Mouse (Mus musculus): ENCODE results near the gene Hnrnpc. TPM values are rescaled to one million over a fixed set of nuclear protein-coding genes. Genes with fewer than 3 reads are reported as not detected.

The Hnrnpc gene
- polyA plus RNA-seq, 1 experiment from 2014 or later, result 528 TPM

Other genes with a start within 250 kb of the Hnrnpc start
- gene Mettl17, start 219.2 kb downstream of the Hnrnpc start, polyA plus RNA-seq (2015; fragmentation: Nextera tagmentation; extraction: Ambion mirVana), result 49.7 and 57.7 TPM in 2 replicates
- gene Slc39a2, start 211.1 kb downstream of the Hnrnpc start, polyA plus RNA-seq (2015; fragmentation: Nextera tagmentation; extraction: Ambion mirVana), result 0.89 and 0.98 TPM in 2 replicates
- 125 and 143 TPM in 2 replicates for gene Ndrg2, start 189.9 kb downstream of the Hnrnpc start, polyA plus RNA-seq (2015; fragmentation: Nextera tagmentation; extraction: Ambion mirVana)
- not detected in 2 replicates for gene Tppp2, start 185.6 kb downstream of the Hnrnpc start, polyA plus RNA-seq (2015; fragmentation: Nextera tagmentation; extraction: Ambion mirVana)
- not detected in 2 replicates for gene Rnase13, start 181.3 kb downstream of the Hnrnpc start, polyA plus RNA-seq (2015; fragmentation: Nextera tagmentation; extraction: Ambion mirVana)
- 81.9 and 92.6 TPM in 2 replicates for gene Arhgef40, start 119.3 kb downstream of the Hnrnpc start, polyA plus RNA-seq (2015; fragmentation: Nextera tagmentation; extraction: Ambion mirVana)
- gene Tmem253, start 88.4 kb downstream of the Hnrnpc start, polyA plus RNA-seq (2015; fragmentation: Nextera tagmentation; extraction: Ambion mirVana), result 8.0 and 12.8 TPM in 2 replicates
- gene Zfp219, start 83.3 kb downstream of the Hnrnpc start, polyA plus RNA-seq (2015; fragmentation: Nextera tagmentation; extraction: Ambion mirVana), result 23.1 and 24.4 TPM in 2 replicates
- not detected in 2 replicates for gene Olfr221, start 61.6 kb downstream of the Hnrnpc start, polyA plus RNA-seq (2015; fragmentation: Nextera tagmentation; extraction: Ambion mirVana)
- gene Rpgrip1, start 6.7 kb upstream of the Hnrnpc start, polyA plus RNA-seq (2015; fragmentation: Nextera tagmentation; extraction: Ambion mirVana), result 50.0 and 51.5 TPM in 2 replicates
- 39.8 and 40.7 TPM in 2 replicates for gene Supt16, start 93.4 kb upstream of the Hnrnpc start, polyA plus RNA-seq (2015; fragmentation: Nextera tagmentation; extraction: Ambion mirVana)
- gene Chd8, start 153.8 kb upstream of the Hnrnpc start, polyA plus RNA-seq (2015; fragmentation: Nextera tagmentation; extraction: Ambion mirVana), result 27.9 and 31.8 TPM in 2 replicates
- 36.2 and 39.7 TPM in 2 replicates for gene Tox4, start 175.1 kb upstream of the Hnrnpc start, polyA plus RNA-seq (2015; fragmentation: Nextera tagmentation; extraction: Ambion mirVana)
- gene Rab2b, start 175.5 kb upstream of the Hnrnpc start, polyA plus RNA-seq (2015; fragmentation: Nextera tagmentation; extraction: Ambion mirVana), result 15.8 and 19.6 TPM in 2 replicates
- 38.8 and 41.8 TPM in 2 replicates for gene Mettl3, start 201.1 kb upstream of the Hnrnpc start, polyA plus RNA-seq (2015; fragmentation: Nextera tagmentation; extraction: Ambion mirVana)
- 8.8 and 9.3 TPM in 2 replicates for gene Sall2, start 224.7 kb upstream of the Hnrnpc start, polyA plus RNA-seq (2015; fragmentation: Nextera tagmentation; extraction: Ambion mirVana)